Mouse (Mus musculus) embryonic facial prominence, embryonic 11.5 days (tissue): ENCODE measurements at regions not wholly inside any gene's neighbourhood (a gene's known extent, or its start where the extent isn't known, plus 50 kb on each side); places are given as distances from the start of the nearest gene placed in this dataset.

Experiments used
- ATAC-seq: fragments of 200-750 bp; cut with Nextera tagmentation; replicated peaks from 2 replicates; pipeline ENCODE4 v1.8.0; 2017; ENCODE audit warnings: low read depth; ENCODE audit not compliant: insufficient number of reproducible peaks, low FRiP score, low TSS enrichment
- DNase-seq: peaks from one replicate; pipeline ENCODE4 v3.0.0-alpha.2; 2015; ENCODE audit warnings: low spot score
- H3K27ac ChIP-seq: fragments of 300-500 bp; sonication (generic); replicated peaks from 2 replicates; pipeline ENCODE4 v1.5.1; 2014; ENCODE audit warnings: mild to moderate bottlenecking, low read depth, low read length, control low read depth
- H3K27me3 ChIP-seq: fragments of 300-500 bp; sonication (generic); 2 replicates; pipeline ENCODE4 v1.6.1; 2014; ENCODE audit warnings: mild to moderate bottlenecking, low read length, moderate library complexity, mixed read lengths; ENCODE audit not compliant: control insufficient read depth, insufficient read depth
- H3K36me3 ChIP-seq: fragments of 300-500 bp; sonication (generic); replicated peaks from 2 replicates; pipeline ENCODE4 v1.6.1; 2014; ENCODE audit warnings: low read depth, mild to moderate bottlenecking, low read length, moderate library complexity, mixed read lengths; ENCODE audit not compliant: control insufficient read depth, insufficient read depth
- H3K4me1 ChIP-seq: fragments of 300-500 bp; sonication (generic); 2 replicates; pipeline ENCODE4 v1.6.1; 2014; ENCODE audit warnings: low read length, mixed read lengths; ENCODE audit not compliant: control insufficient read depth, insufficient read depth
- H3K4me2 ChIP-seq: fragments of 300-500 bp; sonication (generic); 2 replicates; pipeline ENCODE4 v1.6.1; 2014; ENCODE audit warnings: low read depth, mild to moderate bottlenecking, control low read depth, low read length, moderate library complexity
- H3K4me3 ChIP-seq: fragments of 300-500 bp; sonication (generic); 2 replicates; pipeline ENCODE4 v1.5.1; 2014; ENCODE audit warnings: low read depth, low read length, control low read depth
- H3K9ac ChIP-seq: fragments of 300-500 bp; sonication (generic); replicated peaks from 2 replicates; pipeline ENCODE4 v1.6.1; 2014; ENCODE audit warnings: mild to moderate bottlenecking, control low read depth, low read length
- H3K9me3 ChIP-seq: fragments of 300-500 bp; sonication (generic); replicated peaks from 2 replicates; pipeline ENCODE4 v1.6.1; 2016; ENCODE audit warnings: mild to moderate bottlenecking, low read length, inconsistent platforms, mixed read lengths; ENCODE audit not compliant: control insufficient read depth
- WGBS: fragments of 180-500 bp; shearing (Covaris S2); extraction: QIAGEN DNeasy Blood & Tissue Kit; methylation state at CpG from one replicate; pipeline ENCODE4 v1.1.7; 2014; 5-methylcytosine and 5-hydroxymethylcytosine counted together

DNA sequence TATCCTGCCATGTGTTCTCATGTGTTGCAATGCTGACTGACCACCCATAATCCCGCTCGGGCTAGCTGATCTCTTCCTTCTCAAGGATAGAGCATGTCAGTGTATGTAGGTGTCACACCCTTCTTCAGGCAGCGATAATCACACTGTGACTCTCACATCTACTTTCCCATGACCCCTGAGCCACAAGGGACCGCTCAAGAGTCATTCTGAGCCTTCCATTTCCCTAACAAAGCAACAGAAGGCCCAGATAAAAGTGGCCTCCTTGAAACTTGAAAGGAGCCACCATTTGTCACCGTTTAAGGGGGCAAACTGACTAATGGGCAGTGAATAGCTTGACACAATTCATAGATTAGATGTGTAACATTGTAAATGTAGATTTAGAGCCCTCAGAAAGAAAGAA, 103.9 kb upstream of the Kbtbd8 start:
- H3K36me3 ChIP-seq, result no peaks in the 10 kb centered on the region
- H3K4me3 ChIP-seq, result no peak overlapping the region
- DNase-seq (no peak), ATAC-seq (no peak)
- no peak overlapping the region for H3K9ac ChIP-seq
- 60% methylated on average over 5 of the region's 5 CpGs for WGBS
- H3K27me3 ChIP-seq, result no peaks in the 10 kb centered on the region
- no peaks in the 10 kb centered on the region for H3K4me1 ChIP-seq
- no peak overlapping the region for H3K27ac ChIP-seq
- no peak overlapping the region for H3K4me2 ChIP-seq
- H3K9me3 ChIP-seq, result no peaks in the 10 kb centered on the region

DNA sequence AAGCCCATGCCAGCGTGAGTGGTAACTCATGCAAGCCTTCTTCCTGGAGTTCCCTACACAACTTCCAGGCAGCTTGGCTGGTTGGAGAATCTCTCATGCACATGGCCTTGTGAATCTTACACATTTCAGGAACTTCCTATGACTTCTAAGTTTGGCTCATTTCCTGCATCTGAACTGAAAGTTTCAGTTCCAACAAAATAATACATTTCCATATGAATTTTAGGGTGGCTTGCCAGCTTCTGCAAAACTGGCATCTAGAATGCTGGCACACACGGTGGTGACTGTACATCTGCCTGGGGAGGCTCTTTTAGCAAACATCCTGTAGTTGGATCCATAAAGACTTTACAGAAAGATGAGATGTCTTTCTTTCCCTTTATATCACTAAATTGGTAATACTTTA, 110.6 kb upstream of the Kbtbd8 start:
- Histone ChIP-seq H3K27ac (no peak overlapping the region), H3K27me3 (no peaks in the 10 kb centered on the region), H3K4me3 (no peak overlapping the region), H3K4me1 (no peaks in the 10 kb centered on the region), H3K9ac (no peak overlapping the region), H3K9me3 (no peaks in the 10 kb centered on the region), H3K4me2 (no peak overlapping the region), H3K36me3 (no peaks in the 10 kb centered on the region)
- no peak for ATAC-seq
- DNase-seq, result no peak
- 84% methylated on average over 2 of the region's 2 CpGs for WGBS

DNA sequence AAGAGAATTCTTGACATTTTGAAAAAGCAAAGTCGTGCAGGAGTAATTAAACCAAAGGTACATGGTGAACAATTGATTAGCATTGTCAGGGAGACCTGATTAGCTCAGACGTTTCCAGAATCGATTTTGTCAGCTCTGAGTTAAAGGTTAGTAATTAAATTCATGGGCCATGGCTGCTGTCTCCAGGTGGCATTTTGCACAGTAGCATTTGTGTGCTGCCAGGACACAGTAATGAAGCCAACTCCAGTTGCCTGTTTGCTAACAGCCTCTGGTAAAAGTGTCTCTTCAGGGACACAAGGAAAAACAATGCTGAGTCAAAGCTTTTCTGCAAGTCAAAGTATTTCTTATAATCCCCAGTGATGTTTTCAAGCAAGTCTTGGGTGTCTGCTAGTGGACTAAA, 113.3 kb upstream of the Kbtbd8 start:
- DNase-seq, result no peak
- no peak for ATAC-seq
- Histone ChIP-seq H3K36me3 (no peaks in the 10 kb centered on the region), H3K4me2 (no peak overlapping the region), H3K9ac (no peak overlapping the region), H3K27ac (no peak overlapping the region), H3K9me3 (no peaks in the 10 kb centered on the region), H3K27me3 (no peaks in the 10 kb centered on the region), H3K4me1 (no peaks in the 10 kb centered on the region), H3K4me3 (no peak overlapping the region)
- WGBS, result 61% methylated on average over 3 of the region's 3 CpGs

DNA sequence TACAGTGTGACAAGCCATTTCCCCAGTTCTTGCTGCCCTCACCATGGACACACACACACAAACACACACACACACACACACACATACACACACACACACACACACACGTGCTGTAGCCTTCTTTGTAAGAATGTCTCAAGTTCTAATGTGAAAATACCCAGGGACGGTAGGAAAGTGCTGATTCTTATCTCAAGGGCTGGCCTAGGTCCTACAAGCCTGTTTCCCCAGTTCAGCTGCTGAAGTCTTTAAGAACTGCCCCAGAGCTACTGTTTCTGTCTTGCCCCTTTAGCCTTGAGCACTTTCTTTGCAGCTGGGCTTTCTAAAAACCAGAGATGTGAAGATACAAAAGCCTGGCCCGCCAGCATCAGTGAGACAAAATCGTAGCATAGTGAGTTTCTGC, 117.5 kb upstream of the Kbtbd8 start:
- 60% methylated on average over 4 of the region's 4 CpGs for WGBS
- no peaks in the 10 kb centered on the region for H3K36me3 ChIP-seq
- no peaks in the 10 kb centered on the region for H3K4me1 ChIP-seq
- DNase-seq (no peak), ATAC-seq (no peak)
- H3K4me3 ChIP-seq, result no peak overlapping the region
- no peaks in the 10 kb centered on the region for H3K27me3 ChIP-seq
- H3K27ac ChIP-seq, result no peak overlapping the region
- no peak overlapping the region for H3K4me2 ChIP-seq
- no peaks in the 10 kb centered on the region for H3K9me3 ChIP-seq
- H3K9ac ChIP-seq, result no peak overlapping the region

DNA sequence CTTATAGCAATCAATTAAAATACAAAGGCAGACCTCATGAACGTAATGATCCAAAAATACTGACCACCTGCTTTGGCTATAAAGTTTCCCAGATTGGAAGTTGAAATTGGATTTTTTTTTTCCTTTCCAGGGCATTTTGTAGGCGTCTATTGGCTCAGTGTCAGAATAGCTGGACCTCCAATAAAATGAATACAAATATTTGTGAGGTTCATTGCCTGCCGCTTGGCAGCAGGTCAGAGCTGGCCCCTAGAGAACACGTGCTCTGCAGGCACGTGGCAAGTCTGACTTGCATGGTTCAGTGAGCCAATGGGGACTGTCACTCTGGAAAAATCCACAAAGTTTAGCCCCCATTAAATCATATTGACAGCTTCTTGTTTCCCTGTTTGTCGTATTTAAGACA, 118.0 kb upstream of the Kbtbd8 start:
- WGBS, result 68% methylated on average over 6 of the region's 6 CpGs
- no peaks in the 10 kb centered on the region for H3K4me1 ChIP-seq
- H3K4me3 ChIP-seq, result no peak overlapping the region
- no peak overlapping the region for H3K4me2 ChIP-seq
- ATAC-seq, result no peak
- H3K9ac ChIP-seq, result no peak overlapping the region
- H3K36me3 ChIP-seq, result no peaks in the 10 kb centered on the region
- no peaks in the 10 kb centered on the region for H3K27me3 ChIP-seq
- no peaks in the 10 kb centered on the region for H3K9me3 ChIP-seq
- no peak overlapping the region for H3K27ac ChIP-seq
- no peak for DNase-seq

DNA sequence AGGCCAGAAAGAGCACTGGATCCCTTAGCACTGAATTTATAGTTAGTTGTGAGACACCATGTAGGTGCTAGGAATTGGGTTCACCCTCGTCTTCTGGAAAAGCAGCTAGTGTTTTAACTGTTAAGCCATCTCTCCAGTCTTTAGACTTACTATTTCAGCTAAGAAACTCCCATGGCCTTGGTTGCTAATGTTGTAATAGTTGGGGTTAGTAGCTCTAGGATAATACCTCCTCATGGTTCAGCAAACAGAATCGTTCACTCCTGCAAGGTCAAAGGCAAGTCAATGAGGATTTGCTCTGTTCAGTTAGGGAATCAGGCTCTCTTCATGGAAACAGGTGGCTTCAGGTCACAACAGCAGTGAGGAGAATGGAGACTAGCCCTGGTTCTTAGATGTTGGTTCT, 118.7 kb upstream of the Kbtbd8 start:
- ATAC-seq, result no peak
- Histone ChIP-seq H3K4me3 (no peak overlapping the region), H3K4me1 (no peaks in the 10 kb centered on the region), H3K9me3 (no peaks in the 10 kb centered on the region), H3K9ac (no peak overlapping the region), H3K27ac (no peak overlapping the region), H3K36me3 (no peaks in the 10 kb centered on the region), H3K27me3 (no peaks in the 10 kb centered on the region), H3K4me2 (no peak overlapping the region)
- DNase-seq, result no peak
- WGBS, result 77% methylated on average over 2 of the region's 2 CpGs

DNA sequence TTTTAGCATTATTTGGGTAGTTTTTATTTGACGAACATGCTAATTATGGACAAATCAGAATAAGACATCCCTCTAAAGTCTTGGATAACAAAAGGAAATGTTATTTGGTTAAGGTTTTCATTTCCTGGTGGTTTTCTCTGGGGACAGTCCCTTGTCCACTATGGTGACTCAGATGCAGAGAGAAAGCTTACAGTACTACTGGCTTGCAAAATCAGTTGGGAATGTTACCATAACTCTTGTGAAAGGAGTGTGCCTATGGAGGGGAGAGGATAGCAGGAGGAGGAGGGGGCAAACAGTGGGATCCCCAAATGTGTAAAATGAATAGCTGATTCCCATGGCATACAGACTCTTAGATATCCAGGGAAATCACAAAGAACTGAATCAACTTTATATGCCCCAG, 122.7 kb upstream of the Kbtbd8 start:
- Histone ChIP-seq H3K9me3 (no peaks in the 10 kb centered on the region), H3K27ac (no peak overlapping the region), H3K9ac (no peak overlapping the region), H3K4me2 (no peak overlapping the region), H3K36me3 (no peaks in the 10 kb centered on the region), H3K4me1 (no peaks in the 10 kb centered on the region), H3K4me3 (no peak overlapping the region), H3K27me3 (no peaks in the 10 kb centered on the region)
- WGBS, result 96% methylated on average over 1 of the region's 1 CpGs
- DNase-seq (no peak), ATAC-seq (no peak)

DNA sequence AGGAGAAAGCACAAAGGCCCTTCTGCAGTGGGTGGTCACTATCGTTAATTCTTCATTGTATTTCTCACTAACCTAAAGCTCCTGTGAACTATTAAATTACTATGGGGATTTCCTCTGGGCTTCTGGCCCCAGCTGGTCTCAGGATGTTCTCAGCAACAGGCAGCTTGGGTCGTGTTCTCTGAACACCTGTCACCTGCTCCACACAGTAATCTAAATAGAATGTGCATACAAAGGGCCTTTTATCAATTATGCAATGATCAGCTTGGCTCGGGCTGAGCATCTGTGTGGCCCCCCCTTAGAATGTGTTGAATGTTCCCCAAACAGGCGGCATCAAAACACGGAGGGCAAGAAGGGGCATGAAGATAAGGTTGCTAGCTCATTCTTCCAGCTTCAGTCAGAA, 129.6 kb upstream of the Kbtbd8 start:
- no peak overlapping the region for H3K27ac ChIP-seq
- peak; percentile 44; the same call in 1 of the 2 replicates for ATAC-seq
- no peaks in the 10 kb centered on the region for H3K36me3 ChIP-seq
- no peaks in the 10 kb centered on the region for H3K27me3 ChIP-seq
- H3K9ac ChIP-seq, result no peak overlapping the region
- WGBS, result 45% methylated on average over 5 of the region's 5 CpGs
- H3K9me3 ChIP-seq, result no peaks in the 10 kb centered on the region
- no peak for DNase-seq
- H3K4me3 ChIP-seq, result no peak overlapping the region
- no peak overlapping the region for H3K4me2 ChIP-seq
- no peaks in the 10 kb centered on the region for H3K4me1 ChIP-seq

DNA sequence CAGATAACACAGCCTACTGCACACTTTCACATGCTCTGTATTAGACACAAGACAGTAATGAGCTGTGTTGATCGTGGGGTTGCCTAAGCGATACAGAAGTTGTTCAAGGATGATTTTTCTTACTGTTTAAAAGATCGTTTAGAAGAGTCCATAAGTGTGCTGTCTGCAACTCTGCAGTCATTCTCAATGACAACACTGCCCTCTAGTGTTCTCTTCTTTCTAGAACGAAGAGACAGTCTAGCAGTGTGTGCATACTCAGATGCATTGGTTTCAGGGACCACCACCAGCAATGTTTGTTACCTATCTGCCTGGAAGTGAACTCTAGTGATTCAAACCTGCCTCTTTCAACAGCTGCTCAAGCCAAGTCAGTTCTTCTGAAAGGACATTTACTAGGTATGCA, 130.7 kb upstream of the Kbtbd8 start:
- ATAC-seq (peak; percentile 79; the same call in 1 of the 2 replicates), DNase-seq (peak; percentile 91)
- H3K9ac ChIP-seq, result no peak overlapping the region
- H3K4me1 ChIP-seq, result no peaks in the 10 kb centered on the region
- no peaks in the 10 kb centered on the region for H3K9me3 ChIP-seq
- no peaks in the 10 kb centered on the region for H3K36me3 ChIP-seq
- no peak overlapping the region for H3K4me2 ChIP-seq
- H3K4me3 ChIP-seq, result no peak overlapping the region
- WGBS, result 26% methylated on average over 4 of the region's 4 CpGs
- H3K27ac ChIP-seq, result no peak overlapping the region
- no peaks in the 10 kb centered on the region for H3K27me3 ChIP-seq
